Mouse (Mus musculus) spleen, adult 12 weeks (tissue): ENCODE results near the gene Ceacam3.
"Not testable (repeated sequence)": the region's sequence is repeated elsewhere in the genome, so short reads cannot be mapped to it uniquely, and the experiment has no call there.

Experiments used
- DNase-seq: peaks from one replicate; pipeline ENCODE4 v3.0.0; 2022; ENCODE audit warnings: low spot score

The Ceacam3 gene

DNA sequence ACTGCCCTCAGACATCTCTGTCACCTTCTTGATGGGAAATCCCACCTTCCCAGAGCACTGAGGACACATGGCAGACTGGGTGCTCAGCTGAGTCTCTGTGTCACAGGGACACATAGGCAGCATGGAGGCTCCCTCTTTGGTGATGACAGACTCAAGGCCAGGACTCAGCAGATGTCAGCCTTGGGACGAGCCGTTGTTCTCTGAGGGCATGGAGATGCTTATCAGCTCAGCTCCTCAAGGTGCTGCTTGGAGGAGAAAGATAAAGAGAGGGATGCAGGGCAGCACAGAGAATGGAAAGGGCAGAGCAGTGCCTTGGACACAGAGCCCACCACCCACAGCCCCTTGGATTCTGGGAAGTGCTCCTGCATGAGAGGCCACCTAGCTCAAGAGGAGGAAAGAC is at the start of gene Ceacam3:
Gene Ceacam3, plus strand, starts transcription at position 352 of the 400 bp plus-strand sequence.
- DNase-seq = no peak

DNA sequence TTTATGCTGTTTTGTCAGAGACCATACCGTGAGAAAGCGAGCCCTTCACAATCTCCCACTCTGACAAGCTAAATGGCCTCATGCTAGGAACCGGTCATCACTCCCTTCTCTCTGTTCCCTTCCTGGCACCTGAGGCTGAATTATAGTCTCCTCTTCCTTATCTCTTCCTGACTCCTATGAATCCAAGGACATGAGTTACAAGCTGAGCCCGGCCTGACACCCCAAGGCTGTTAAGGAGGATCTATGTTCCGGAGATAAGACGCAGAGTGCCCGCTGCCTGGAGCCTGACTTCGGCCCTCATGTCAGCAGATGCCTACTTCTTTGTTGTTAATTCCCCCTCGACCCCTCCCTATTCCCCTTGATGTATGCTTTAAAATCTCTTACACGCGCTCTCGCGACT is 48.5 kb upstream of the Ceacam3 start:
- not testable (repeated sequence) for DNase-seq

DNA sequence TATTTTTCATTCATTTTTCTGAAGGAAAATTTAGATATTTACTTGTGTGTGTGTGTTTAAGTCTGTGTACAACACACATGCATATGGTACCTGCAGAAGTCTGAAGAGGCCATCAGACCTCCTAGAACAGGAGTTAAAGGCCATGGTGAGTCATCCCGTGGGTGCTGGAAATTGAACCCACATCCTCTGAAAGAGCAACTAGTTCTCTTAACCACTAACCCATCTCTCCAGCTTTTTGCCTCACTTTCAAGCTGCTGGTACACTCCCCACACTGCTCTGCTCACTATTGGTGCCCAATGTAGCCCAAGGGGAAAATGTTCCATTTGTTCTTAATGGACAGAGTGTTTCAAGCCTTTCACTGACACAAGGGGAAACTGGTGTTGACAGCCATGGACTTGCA is 14.8 kb upstream of the Ceacam3 start:
- DNase-seq = no peak

DNA sequence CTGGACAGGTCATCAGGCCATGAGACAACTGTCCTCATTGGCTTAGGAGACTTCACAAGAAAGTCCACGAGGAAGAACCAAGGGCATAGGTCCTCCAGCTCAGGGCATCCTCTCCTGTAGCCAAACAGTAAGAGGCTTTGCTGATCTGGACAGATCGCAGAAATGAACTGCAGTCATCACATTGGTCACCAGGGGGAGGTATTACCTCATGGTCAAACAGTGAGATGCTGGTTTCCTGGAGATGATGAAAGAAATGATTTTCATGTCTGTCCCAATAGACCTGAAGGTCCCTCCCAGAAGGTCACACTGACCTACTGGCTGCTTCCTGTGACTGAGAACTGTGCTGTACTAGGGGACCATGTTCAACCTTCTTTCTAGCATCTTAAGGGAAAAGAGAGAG is 5.6 kb downstream of the Ceacam3 start:
- no peak for DNase-seq

DNA sequence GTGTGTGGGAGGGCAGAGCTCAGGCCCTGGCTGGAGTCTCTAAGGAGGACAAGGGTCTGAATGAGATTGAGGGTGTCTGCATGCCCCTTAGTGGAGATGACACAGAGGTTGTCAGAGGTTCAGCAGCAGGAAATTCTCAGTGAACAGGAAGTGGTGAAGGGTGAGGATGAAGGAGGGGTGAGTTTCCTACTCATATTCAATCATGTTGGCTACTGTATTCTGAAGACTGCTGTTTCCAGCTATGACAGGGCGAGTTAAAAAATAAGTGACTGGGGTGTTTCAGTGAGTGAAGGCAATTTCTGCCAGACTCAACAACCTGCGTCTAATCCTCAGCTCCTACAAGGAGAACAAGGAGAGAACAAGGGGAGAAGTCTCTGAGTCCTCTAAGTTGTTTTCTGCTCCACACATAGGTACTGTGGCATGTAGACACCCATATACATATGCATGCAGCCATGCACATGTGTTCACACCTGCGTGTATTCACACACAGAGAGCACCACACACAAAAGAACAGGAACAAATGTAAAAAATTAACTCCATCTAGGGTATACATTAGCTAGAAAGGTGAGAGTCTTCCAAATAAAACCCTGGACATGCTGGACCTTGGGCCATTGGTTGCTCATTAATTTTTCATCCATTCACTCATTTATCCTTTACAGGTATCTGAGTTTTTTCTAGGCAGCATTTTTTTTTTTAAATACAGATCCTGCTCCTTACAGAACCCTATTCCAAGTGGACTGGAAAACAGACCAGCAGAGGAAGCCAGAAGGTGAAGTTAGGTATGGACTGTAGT is 7.0 kb downstream of the Ceacam3 start:
- no peak for DNase-seq

DNA sequence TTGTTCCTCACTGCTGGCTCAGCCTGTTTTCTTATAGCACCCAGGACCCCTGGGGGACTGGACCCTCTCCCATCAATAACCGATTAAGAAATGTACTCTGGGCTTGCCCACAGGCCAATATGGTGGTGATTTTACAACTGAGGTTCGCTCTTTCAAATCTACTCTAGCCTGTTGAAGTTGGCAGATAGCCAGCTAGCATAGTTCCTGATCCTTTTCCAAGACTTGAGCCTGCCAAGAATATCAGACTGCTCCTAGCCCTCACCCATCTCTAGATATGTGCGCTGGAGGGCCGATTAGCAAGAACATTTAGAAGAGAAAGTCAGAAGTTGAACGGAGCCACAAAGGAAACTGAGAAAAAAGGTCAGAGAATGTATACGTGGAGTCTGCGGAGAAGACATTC is 8.9 kb downstream of the Ceacam3 start:
- DNase-seq = no peak

DNA sequence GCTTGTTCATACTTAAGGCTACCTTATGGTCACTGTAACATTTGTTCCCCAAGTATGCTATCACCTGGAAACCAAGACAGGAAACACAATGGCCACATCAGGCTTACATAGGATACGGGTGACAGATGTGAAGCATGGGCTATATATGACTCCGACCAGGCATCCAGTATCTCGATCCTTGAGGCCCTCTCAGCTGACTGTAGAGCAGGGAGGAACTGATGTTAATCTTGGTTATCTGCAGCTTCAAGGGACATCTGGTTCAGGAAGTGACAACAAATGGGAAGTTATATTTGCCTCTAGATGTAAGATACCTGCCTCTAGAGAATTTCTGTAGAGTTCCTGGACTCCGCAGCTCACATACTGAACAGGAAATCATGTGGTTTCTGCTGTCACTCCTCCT is 21.7 kb downstream of the Ceacam3 start:
- no peak for DNase-seq

DNA sequence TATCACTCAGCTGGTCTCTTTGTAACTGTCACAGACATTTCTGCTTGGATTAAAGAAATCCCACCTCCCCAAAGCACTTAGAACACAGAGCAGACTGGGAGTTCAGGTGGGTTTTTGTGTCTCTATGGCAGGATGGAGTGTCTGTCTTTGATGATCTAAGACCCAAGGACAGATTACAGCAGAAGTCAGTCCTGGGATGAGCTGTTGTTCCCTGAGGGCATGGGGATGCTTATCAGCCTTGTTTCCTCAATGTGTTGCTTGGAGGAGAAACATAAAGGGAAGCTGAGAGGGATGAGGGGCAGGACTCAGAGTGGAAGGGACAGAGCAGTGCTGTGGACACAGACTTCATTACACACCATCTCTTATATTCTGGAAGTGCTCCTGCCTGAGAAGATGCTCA is 53.1 kb downstream of the Ceacam3 start, which contains the start of gene Psg29:
Gene Psg29, plus strand, starts transcription at position 301 of the 400 bp plus-strand sequence.
- DNase-seq = no peak

DNA sequence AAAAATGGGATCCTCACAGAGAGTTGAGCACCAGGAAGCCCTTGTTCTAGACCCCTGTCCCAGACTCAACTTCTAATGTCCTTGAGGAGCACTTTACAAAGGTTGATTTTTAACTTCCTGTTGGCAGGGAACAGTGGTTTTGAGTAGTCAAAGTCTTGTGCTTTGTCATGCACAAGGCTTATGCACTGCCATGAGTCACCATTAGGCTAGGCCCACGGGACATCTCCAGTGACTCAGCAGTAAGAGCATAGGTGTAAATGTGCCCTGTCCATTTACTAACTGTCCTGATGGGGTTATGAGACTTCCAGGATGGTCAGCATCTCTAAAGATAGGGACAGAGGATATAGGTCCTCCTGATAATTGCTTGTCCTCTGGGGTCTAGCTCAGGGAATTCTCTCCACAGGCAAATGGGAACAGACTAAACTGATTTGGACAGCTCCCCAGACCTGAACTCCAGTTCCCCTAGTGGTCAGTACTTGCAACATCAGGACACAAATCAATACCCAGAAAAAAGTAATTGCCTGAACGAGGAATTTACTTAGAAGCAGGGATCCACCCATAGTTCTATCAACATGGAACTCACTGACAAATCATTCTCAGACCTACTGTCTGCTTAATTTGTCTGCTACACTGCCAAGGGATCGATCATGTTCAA is 55.6 kb downstream of the Ceacam3 start:
- no peak for DNase-seq
